Mouse (Mus musculus) lung, postnatal 0 days (tissue): ENCODE data around the gene Zmym4.

Experiments used
- CTCF ChIP-seq: IDR thresholded peaks from 2 replicates; pipeline ENCODE4 v1.5.1; 2016; ENCODE audit warnings: antibody characterized with exemption, mild to moderate bottlenecking
- EP300 ChIP-seq: IDR thresholded peaks from 2 replicates; pipeline ENCODE4 v1.6.1; 2016; ENCODE audit warnings: antibody characterized with exemption, mild to moderate bottlenecking, control low read depth

DNA sequence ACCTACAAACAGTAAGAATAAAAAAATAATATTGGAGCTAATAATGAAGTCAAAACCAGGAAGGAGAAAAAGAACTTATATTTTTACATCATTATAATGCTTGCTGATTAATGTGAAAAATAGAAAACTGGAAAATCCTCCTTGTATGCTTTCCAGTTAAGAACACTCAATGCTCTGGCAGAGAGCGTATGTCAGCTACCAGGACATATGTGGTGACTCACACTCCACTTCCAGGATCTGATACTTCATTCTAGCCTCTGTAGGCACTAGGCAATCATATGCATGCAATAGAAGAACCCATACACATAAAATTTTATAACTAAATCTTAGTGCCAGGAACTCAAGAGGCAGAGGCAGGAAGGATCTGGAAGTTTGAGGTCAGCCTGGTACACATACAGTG lies 40.2 kb downstream of the Zmym4 start:
- TF ChIP-seq CTCF (no peak), EP300 (no peak)
